Comparison of ENCODE assay signal across 8 mouse cellular contexts in genomic region chr7:45719738-45720412, GRCm38 (mm10). TPM values are rescaled to one million over a fixed set of nuclear protein-coding genes. Genes with fewer than 3 reads are reported as not detected.
A peak's percentile ranks its signal among the peaks of the same experiment; 100 is the strongest.
DNase-seq lines count a peak whose midpoint lies in the region; ATAC-seq and TF ChIP-seq lines count a peak whose summit lies in the region.
"Had no signal": no experiment of that assay in that cellular context is flagged by ENCODE, and none has a peak within 500 bp of the region (broad histone marks: within the 10 kb centered on the region; RNA-seq: fewer than 3 reads in every experiment).

No protein-coding gene starts in this region.

- H3K9me3 ChIP-seq in kidney, embryonic 16.5 days (ENCODE audit: low read length), result no peaks in the 10 kb centered on the region
- no peaks in the 10 kb centered on the region for H3K9me3 ChIP-seq in hindbrain, embryonic 11.5 days (ENCODE audit: control insufficient read depth, low read length)
- H3K9me3 ChIP-seq in midbrain, embryonic 12.5 days, result no peaks in the 10 kb centered on the region

- no peak for TF ChIP-seq CTCF in bone marrow macrophage, adult 2 months (IDR thresholded peaks at IDR 0.05; ENCODE audit: low read depth, low read length)

- DNase-seq in kidney, adult 9 months, result no peak
- no peak for DNase-seq in hindbrain, embryonic 11.5 days (ENCODE audit: low spot score)
- DNase-seq in spleen, postnatal 14 days (ENCODE audit: low spot score in 2 of 2), result no peak
- DNase-seq in embryo, embryonic 10.5 days (ENCODE audit: low spot score), result no peak

- no peak overlapping the region for H3K27ac ChIP-seq in kidney, embryonic 16.5 days (ENCODE audit: low read length)
- H3K27ac ChIP-seq in bone marrow macrophage, adult 2 months (ENCODE audit: insufficient read depth, low read depth, low read length), result no peak overlapping the region
- H3K27ac ChIP-seq in hindbrain, embryonic 11.5 days (ENCODE audit: low read depth, low read length), result no peak overlapping the region
- no peak overlapping the region for H3K27ac ChIP-seq in midbrain, embryonic 12.5 days (replicated peaks)

- H3K4me1 ChIP-seq in kidney, embryonic 16.5 days (ENCODE audit: insufficient read depth, low read length), result peaks cover 32% of the 10 kb centered on the region
- peaks cover 3% of the 10 kb centered on the region; the same call in 1 of the 2 replicates for H3K4me1 ChIP-seq in bone marrow macrophage, adult 2 months (ENCODE audit: control insufficient read depth, insufficient read depth, low read length)
- peaks cover 17% of the 10 kb centered on the region for H3K4me1 ChIP-seq in hindbrain, embryonic 11.5 days (replicated peaks; ENCODE audit: control insufficient read depth, insufficient read depth, low read length)
- peaks cover 35% of the 10 kb centered on the region for H3K4me1 ChIP-seq in midbrain, embryonic 12.5 days

- no peaks in the 10 kb centered on the region for H3K27me3 ChIP-seq in kidney, embryonic 16.5 days (ENCODE audit: insufficient read depth, low read length)
- no peaks in the 10 kb centered on the region for H3K27me3 ChIP-seq in hindbrain, embryonic 11.5 days (ENCODE audit: control insufficient read depth, insufficient read depth, low read length)
- no peaks in the 10 kb centered on the region for H3K27me3 ChIP-seq in midbrain, embryonic 12.5 days

- no peak for ATAC-seq in kidney, embryonic 16.5 days (ENCODE audit: low FRiP score, low TSS enrichment)
- no peak for ATAC-seq in hindbrain, embryonic 11.5 days (ENCODE audit: low FRiP score)
- ATAC-seq in midbrain, embryonic 12.5 days (ENCODE audit: low FRiP score, low read depth), result no peak
- ATAC-seq: inflammation-experienced regulatory T-cells, adult 6 months had no signal

- H3K36me3 ChIP-seq in kidney, embryonic 16.5 days (ENCODE audit: insufficient read depth, low read length), result peaks cover 54% of the 10 kb centered on the region
- peaks cover 11% of the 10 kb centered on the region for H3K36me3 ChIP-seq in hindbrain, embryonic 11.5 days (ENCODE audit: control insufficient read depth, insufficient read depth, low read length)
- peaks cover 56% of the 10 kb centered on the region for H3K36me3 ChIP-seq in midbrain, embryonic 12.5 days

- TF ChIP-seq POLR2A in bone marrow macrophage, adult 2 months (IDR thresholded peaks at IDR 0.05; ENCODE audit: borderline replicate concordance, low read depth, low read length), result no peak

- 89% methylated on average over 13 of the region's 16 CpGs for WGBS in kidney, embryonic 16.5 days
- WGBS in hindbrain, embryonic 11.5 days, result 91% methylated on average over 15 of the region's 16 CpGs
- 92% methylated on average over 16 of the region's 16 CpGs for WGBS in midbrain, embryonic 12.5 days

- no peak overlapping the region for H3K4me3 ChIP-seq in kidney, embryonic 16.5 days (ENCODE audit: low read length)
- peak overlapping the region; percentile 99; the same call in 1 of the 2 replicates for H3K4me3 ChIP-seq in bone marrow macrophage, adult 2 months (ENCODE audit: insufficient read depth, low read length)
- H3K4me3 ChIP-seq in hindbrain, embryonic 11.5 days (ENCODE audit: low read depth, low read length), result 0 out of 2 replicates have a peak overlapping the region, but pooled peaks have one; percentile 0
- peak overlapping the region; percentile 91; the same call in 1 of the 2 replicates for H3K4me3 ChIP-seq in midbrain, embryonic 12.5 days

- H3K9ac ChIP-seq in kidney, embryonic 16.5 days (replicated peaks; ENCODE audit: low read length), result peak overlapping the region; percentile 99; the same call in 1 of the 2 replicates
- no peak overlapping the region; the same call in 1 of the 2 replicates for H3K9ac ChIP-seq in hindbrain, embryonic 11.5 days (ENCODE audit: low read depth, low read length)
- H3K9ac ChIP-seq in midbrain, embryonic 12.5 days (replicated peaks), result no peak overlapping the region

- 0 out of 2 replicates have a peak overlapping the region, but pooled peaks have one; percentile 89 for H3K4me2 ChIP-seq in kidney, embryonic 16.5 days (replicated peaks; ENCODE audit: low read depth, low read length)
- H3K4me2 ChIP-seq in hindbrain, embryonic 11.5 days (replicated peaks; ENCODE audit: low read depth, low read length), result no peak overlapping the region
- peak overlapping the region; percentile 92; the same call in 1 of the 2 replicates for H3K4me2 ChIP-seq in midbrain, embryonic 12.5 days (replicated peaks)

RNA-seq across cellular contexts. Expression of gene Fam83e, which starts 1.1 kb away (rescaled TPM):
- polyA plus RNA-seq in kidney, embryonic 16.5 days (2015; fragmentation: Nextera tagmentation; extraction: Ambion mirVana), result 1.1 and 1.2 TPM in 2 replicates
- not detected in 2 replicates for polyA plus RNA-seq in bone marrow macrophage, adult 2 months (2012; ENCODE audit: insufficient read depth, insufficient read length, missing spikeins)
- 0.80 TPM in 2 replicates for polyA plus RNA-seq in hindbrain, embryonic 11.5 days (2014; fragmentation: Nextera tagmentation; extraction: Ambion mirVana)
- 1.3 and 1.6 TPM in 2 replicates for polyA plus RNA-seq in midbrain, embryonic 12.5 days (2016; fragmentation: Nextera tagmentation; extraction: Ambion mirVana)

RNA-seq across cellular contexts. Expression of gene Sphk2, which starts 2.1 kb away (rescaled TPM):
- polyA plus RNA-seq in kidney, embryonic 16.5 days (2015; fragmentation: Nextera tagmentation; extraction: Ambion mirVana), result 36.2 and 36.7 TPM in 2 replicates
- 51.2 and 56.1 TPM in 2 replicates for polyA plus RNA-seq in bone marrow macrophage, adult 2 months (2012; ENCODE audit: insufficient read depth, insufficient read length, missing spikeins)
- polyA plus RNA-seq in hindbrain, embryonic 11.5 days (2014; fragmentation: Nextera tagmentation; extraction: Ambion mirVana), result 13.6 and 17.6 TPM in 2 replicates
- 24.0 and 25.8 TPM in 2 replicates for polyA plus RNA-seq in midbrain, embryonic 12.5 days (2016; fragmentation: Nextera tagmentation; extraction: Ambion mirVana)

RNA-seq across cellular contexts. Expression of gene Rpl18, which starts 4.6 kb away (rescaled TPM):
- 1,042 and 1,047 TPM in 2 replicates for polyA plus RNA-seq in kidney, embryonic 16.5 days (2015; fragmentation: Nextera tagmentation; extraction: Ambion mirVana)
- 802 and 833 TPM in 2 replicates for polyA plus RNA-seq in bone marrow macrophage, adult 2 months (2012; ENCODE audit: insufficient read depth, insufficient read length, missing spikeins)
- 904 and 927 TPM in 2 replicates for polyA plus RNA-seq in hindbrain, embryonic 11.5 days (2014; fragmentation: Nextera tagmentation; extraction: Ambion mirVana)
- 688 and 721 TPM in 2 replicates for polyA plus RNA-seq in midbrain, embryonic 12.5 days (2016; fragmentation: Nextera tagmentation; extraction: Ambion mirVana)

RNA-seq across cellular contexts. Expression of gene Spaca4, which starts 5.7 kb away (rescaled TPM):
- polyA plus RNA-seq in kidney, embryonic 16.5 days (2015; fragmentation: Nextera tagmentation; extraction: Ambion mirVana), result not detected in 2 replicates
- not detected in 2 replicates for polyA plus RNA-seq in bone marrow macrophage, adult 2 months (2012; ENCODE audit: insufficient read depth, insufficient read length, missing spikeins)
- polyA plus RNA-seq in hindbrain, embryonic 11.5 days (2014; fragmentation: Nextera tagmentation; extraction: Ambion mirVana), result not detected in 2 replicates
- polyA plus RNA-seq in midbrain, embryonic 12.5 days (2016; fragmentation: Nextera tagmentation; extraction: Ambion mirVana), result not detected in 2 replicates
- polyA plus RNA-seq: inflammation-experienced regulatory T-cells, adult 6 months had no signal

RNA-seq across cellular contexts. Expression of gene Dbp, which starts 15.0 kb away (rescaled TPM):
- polyA plus RNA-seq in kidney, embryonic 16.5 days (2015; fragmentation: Nextera tagmentation; extraction: Ambion mirVana), result 4.1 and 4.3 TPM in 2 replicates
- 85.2 and 85.6 TPM in 2 replicates for polyA plus RNA-seq in bone marrow macrophage, adult 2 months (2012; ENCODE audit: insufficient read depth, insufficient read length, missing spikeins)
- polyA plus RNA-seq in hindbrain, embryonic 11.5 days (2014; fragmentation: Nextera tagmentation; extraction: Ambion mirVana), result 2.2 and 2.8 TPM in 2 replicates
- 4.5 and 4.6 TPM in 2 replicates for polyA plus RNA-seq in midbrain, embryonic 12.5 days (2016; fragmentation: Nextera tagmentation; extraction: Ambion mirVana)
